Mouse (Mus musculus): ENCODE data around the gene Ptpn1. TPM values are rescaled to one million over a fixed set of nuclear protein-coding genes. Genes with fewer than 3 reads are reported as not detected.

Ptpn1 gene
- total and polyA plus RNA-seq, 3 experiments = 69.8 to 131 (median 77.6) TPM

- Histone ChIP-seq H3K27ac (ENCODE audit: insufficient read depth, low read depth) (peak overlapping the region; percentile 82), H3K9ac (ENCODE audit: insufficient read depth, low read depth) (no peak overlapping the region; the same call in 1 of the 2 replicates), H3K36me3 (replicated peaks in 1 of 2; ENCODE audit: control insufficient read depth in 1 of 2, insufficient read depth in 1 of 2, low read length in 1 of 2) (peaks cover 0 to 30% of the 10 kb centered on the region in 2 experiments), H3K4me3 (replicated peaks in 1 of 3; ENCODE audit: low read depth in 2 of 3, low read length in 2 of 3, poor library complexity in 1 of 3) (no peak overlapping the region), H3K79me2 (replicated peaks; ENCODE audit: control insufficient read depth, extremely low read depth, insufficient read depth, poor library complexity, severe bottlenecking) (peaks cover 100% of the 10 kb centered on the region), H3K4me2 (ENCODE audit: insufficient read depth, low read depth, poor library complexity, severe bottlenecking) (peak overlapping the region; percentile 95), H3K9me3 (replicated peaks; ENCODE audit: low read length) (no peaks in the 10 kb centered on the region), H3K27me3 (replicated peaks) (no peaks in the 10 kb centered on the region), H3K4me1 (ENCODE audit: control insufficient read depth in 1 of 2, insufficient read depth in 2 of 2) (peaks cover 53 to 95% of the 10 kb centered on the region in 2 experiments)
- no peak for DNase-seq (ENCODE audit: extremely low read depth)
- dilution Hi-C loops (cut with MboI; ENCODE audit: extremely low pct_ligation_motif_present, extremely low pct_unique_long_range_greater_than_20kb, low sequenced_read_pairs) (no loop called here), in situ Hi-C loops (cut with MboI; ENCODE audit: low pct_ligation_motif_present, low pct_unique_long_range_greater_than_20kb, low sequenced_read_pairs) (no loop called here)
- TF ChIP-seq RCOR1 (conservative IDR thresholded peaks at IDR 0.05; ENCODE audit: low read depth, low read length) (peak; percentile 55; the same call in 1 of the 2 replicates), MAFK (IDR thresholded peaks at IDR 0.05; ENCODE audit: insufficient replicate concordance, low read length) (no peak), USF1 (IDR thresholded peaks at IDR 0.05; ENCODE audit: low read depth, low read length) (no peak), MXI1 (IDR thresholded peaks at IDR 0.05; ENCODE audit: low read depth, low read length) (peak; percentile 63; the same call in 1 of the 2 replicates), SIN3A (IDR thresholded peaks at IDR 0.05; ENCODE audit: low read length) (0 out of 2 replicates have a peak, but pooled peaks have one; percentile 21), CHD1 (IDR thresholded peaks at IDR 0.05; ENCODE audit: low read depth, low read length) (peak; percentile 61; the same call in 1 of the 2 replicates), ELF1 (IDR thresholded peaks at IDR 0.05; ENCODE audit: low read depth, low read length) (0 out of 2 replicates have a peak, but pooled peaks have one; percentile 22), KAT2A (IDR thresholded peaks at IDR 0.05; ENCODE audit: insufficient replicate concordance, low read length) (0 out of 2 replicates have a peak, but pooled peaks have one; percentile 19)
These were observed 7.3 kb downstream of the Ptpn1 start for GRCm38 (mm10) chr2:167939204-167939603.

GRCm38 (mm10) chr2:167939632-167940399 lies 8.0 kb downstream of the Ptpn1 start:
- Histone ChIP-seq H3K36me3 (replicated peaks in 1 of 2; ENCODE audit: control insufficient read depth in 1 of 2, insufficient read depth in 1 of 2, low read length in 1 of 2) (peaks cover 0 to 36% of the 10 kb centered on the region in 2 experiments), H3K4me3 (replicated peaks in 1 of 3; ENCODE audit: low read depth in 2 of 3, low read length in 2 of 3, poor library complexity in 1 of 3) (no peak overlapping the region), H3K27me3 (replicated peaks) (no peaks in the 10 kb centered on the region), H3K4me1 (ENCODE audit: control insufficient read depth in 1 of 2, insufficient read depth in 2 of 2) (peaks cover 59 to 96% of the 10 kb centered on the region in 2 experiments), H3K79me2 (replicated peaks; ENCODE audit: control insufficient read depth, extremely low read depth, insufficient read depth, poor library complexity, severe bottlenecking) (peaks cover 99% of the 10 kb centered on the region), H3K4me2 (ENCODE audit: insufficient read depth, low read depth, poor library complexity, severe bottlenecking) (peak overlapping the region; percentile 95), H3K27ac (ENCODE audit: insufficient read depth, low read depth) (peak overlapping the region; percentile 89), H3K9me3 (replicated peaks; ENCODE audit: low read length) (no peaks in the 10 kb centered on the region), H3K9ac (ENCODE audit: insufficient read depth, low read depth) (peak overlapping the region; percentile 44; the same call in 1 of the 2 replicates)
- dilution Hi-C loops (cut with MboI; ENCODE audit: extremely low pct_ligation_motif_present, extremely low pct_unique_long_range_greater_than_20kb, low sequenced_read_pairs) = no loop called here
- peak; percentile 62 for DNase-seq (ENCODE audit: extremely low read depth)
- in situ Hi-C loops (cut with MboI; ENCODE audit: low pct_ligation_motif_present, low pct_unique_long_range_greater_than_20kb, low sequenced_read_pairs) = no loop called here
- TF ChIP-seq CTCF (conservative IDR thresholded peaks at IDR 0.05 in 1 of 2, IDR thresholded peaks at IDR 0.05 in 1 of 2; ENCODE audit: low read depth in 2 of 2, low read length in 2 of 2) (no peak), USF1 (IDR thresholded peaks at IDR 0.05; ENCODE audit: low read depth, low read length) (no peak), GABPA (IDR thresholded peaks at IDR 0.05; ENCODE audit: insufficient replicate concordance, low read depth, low read length) (no peak), E2F4 (IDR thresholded peaks at IDR 0.05; ENCODE audit: insufficient replicate concordance, low read depth, low read length) (no peak), RAD21 (IDR thresholded peaks at IDR 0.05; ENCODE audit: low read depth, low read length) (no peak), MYC (IDR thresholded peaks at IDR 0.05; ENCODE audit: low read depth, low read length) (no peak), MEF2A (IDR thresholded peaks at IDR 0.05; ENCODE audit: borderline replicate concordance, low read depth, low read length) (no peak; the same call in 1 of the 2 replicates), ZC3H11A (IDR thresholded peaks at IDR 0.05; ENCODE audit: low read depth, low read length) (no peak), TCF12 (IDR thresholded peaks at IDR 0.05; ENCODE audit: low read depth, low read length) (peak; percentile 47; the same call in 1 of the 2 replicates), CHD2 (IDR thresholded peaks at IDR 0.05; ENCODE audit: low read length) (no peak), ZNF384 (IDR thresholded peaks at IDR 0.05; ENCODE audit: low read depth, low read length) (no peak), JUN (IDR thresholded peaks at IDR 0.05; ENCODE audit: insufficient read depth, low read depth, low read length) (no peak), UBTF (IDR thresholded peaks at IDR 0.05; ENCODE audit: low read depth, low read length) (0 out of 2 replicates have a peak, but pooled peaks have one; percentile 15), POLR2AphosphoS2 (IDR thresholded peaks at IDR 0.05; ENCODE audit: low read depth, low read length) (no peak), TBP (conservative IDR thresholded peaks at IDR 0.05; ENCODE audit: low read depth, low read length) (no peak; the same call in 1 of the 2 replicates), MAFK (IDR thresholded peaks at IDR 0.05; ENCODE audit: insufficient replicate concordance, low read length) (no peak), IRF4 (IDR thresholded peaks at IDR 0.05; ENCODE audit: low read depth, low read length) (peak; percentile 50; the same call in 1 of the 2 replicates), CHD1 (IDR thresholded peaks at IDR 0.05; ENCODE audit: low read depth, low read length) (no peak), PAX5 (IDR thresholded peaks at IDR 0.05; ENCODE audit: low read length) (no peak), SMC3 (IDR thresholded peaks at IDR 0.05; ENCODE audit: low read depth, low read length) (no peak), NRF1 (IDR thresholded peaks at IDR 0.05; ENCODE audit: low read depth, low read length) (no peak), JUND (conservative IDR thresholded peaks at IDR 0.05; ENCODE audit: low read depth, low read length) (no peak), USF2 (conservative IDR thresholded peaks at IDR 0.05; ENCODE audit: low read depth, low read length) (no peak), ZMIZ1 (IDR thresholded peaks at IDR 0.05; ENCODE audit: low read depth, low read length) (no peak), MXI1 (IDR thresholded peaks at IDR 0.05; ENCODE audit: low read depth, low read length) (peak; percentile 31; the same call in 1 of the 2 replicates), RCOR1 (conservative IDR thresholded peaks at IDR 0.05; ENCODE audit: low read depth, low read length) (no peak)

All from CH12.LX (cell line).